Mouse (Mus musculus) thymus, postnatal 25 days (tissue): ENCODE measurements around the gene Gm6268.
A peak's percentile ranks its signal among the peaks of the same experiment; 100 is the strongest.

Experiments used
- DNase-seq: peaks from one replicate; pipeline ENCODE4 v3.0.0; 2022

The Gm6268 gene

GRCm38 (mm10) chrX:36400980-36401379, at the start of gene Gm6268:
Gene Gm6268 (plus strand): TSS chrX:36401280.
- no peak for DNase-seq

- DNase-seq = no peak
These were observed 48.6 kb upstream of the Gm6268 start for GRCm38 (mm10) chrX:36352446-36352845.

DNA sequence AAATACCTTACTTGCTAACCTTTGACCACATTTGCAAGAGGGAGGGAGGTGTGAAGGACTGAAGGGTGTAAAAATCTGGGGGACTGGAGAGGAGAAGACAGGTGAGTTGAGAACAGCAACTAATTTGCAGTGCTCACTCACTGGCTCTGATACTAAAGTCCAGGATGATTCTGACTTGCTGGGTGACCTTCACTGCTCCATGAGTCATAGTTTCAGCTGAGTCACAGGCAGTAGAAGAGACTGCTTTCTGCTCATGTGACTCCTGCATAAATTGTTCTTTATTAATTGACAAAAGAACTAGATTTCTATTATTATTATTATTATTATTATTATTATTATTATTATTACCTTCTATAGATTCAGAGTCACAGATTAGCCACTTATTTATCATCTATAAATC, 15.7 kb upstream of the Gm6268 start:
- no peak for DNase-seq

DNA sequence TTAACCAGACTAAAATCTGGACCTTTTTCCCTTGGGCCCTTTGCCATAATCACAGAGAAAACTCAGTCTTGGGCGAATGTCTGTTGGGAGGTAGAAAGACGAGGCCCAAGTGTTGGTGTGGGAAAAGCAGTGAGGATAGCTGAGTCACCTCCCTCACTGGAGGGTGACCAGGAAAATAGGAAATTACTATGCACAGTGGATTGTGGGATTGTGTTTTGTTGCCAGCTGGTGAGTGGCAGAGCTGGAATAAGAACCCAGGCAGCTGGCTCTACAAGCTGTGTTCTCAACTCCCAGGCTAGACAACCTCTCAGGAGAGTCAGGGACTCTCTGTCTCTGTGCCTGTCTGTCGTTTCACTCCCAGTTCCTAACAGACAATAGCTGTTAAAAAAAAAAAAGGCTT, 11.1 kb upstream of the Gm6268 start:
- no peak for DNase-seq

DNA sequence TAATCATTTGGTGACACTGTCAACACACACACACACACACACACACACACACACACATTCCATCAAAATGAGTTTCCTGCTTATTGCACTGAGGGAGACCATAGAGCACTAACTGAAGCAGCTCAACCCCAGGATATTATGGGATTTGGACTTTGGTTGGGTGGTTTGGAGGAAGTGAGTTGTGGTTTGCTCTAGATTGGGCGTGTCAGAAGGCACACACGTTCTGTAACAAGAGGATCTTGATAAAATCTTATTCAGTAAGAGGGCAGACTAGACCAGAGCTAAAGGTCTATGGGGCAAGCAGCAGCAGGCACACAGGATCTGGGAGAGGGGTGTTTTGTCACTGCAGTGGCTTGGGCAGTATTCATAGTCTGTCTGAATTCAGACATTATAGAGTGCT, 10.6 kb upstream of the Gm6268 start:
- DNase-seq = no peak

DNA sequence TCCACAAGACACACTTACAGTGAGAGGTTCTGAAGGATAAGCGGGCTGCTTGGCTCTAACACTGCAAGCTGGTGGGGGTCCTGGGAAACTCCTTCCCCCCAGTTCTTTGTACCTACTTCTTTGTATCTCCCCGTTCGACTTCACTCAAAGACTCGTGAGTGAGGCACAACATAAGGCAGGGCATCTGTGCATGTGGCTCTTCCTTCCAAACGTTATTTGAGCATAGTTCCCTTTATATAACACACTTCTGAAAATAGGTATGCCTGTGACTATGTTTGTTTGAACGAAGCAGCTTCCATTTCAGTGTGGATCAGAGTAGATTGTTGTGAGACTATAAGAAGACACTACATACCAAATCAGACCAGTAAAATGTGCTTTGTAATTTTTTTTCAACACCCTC, 8.4 kb upstream of the Gm6268 start:
- DNase-seq = no peak

GRCm38 (mm10) chrX:36393279-36393678, 7.8 kb upstream of the Gm6268 start:
- no peak for DNase-seq

DNA sequence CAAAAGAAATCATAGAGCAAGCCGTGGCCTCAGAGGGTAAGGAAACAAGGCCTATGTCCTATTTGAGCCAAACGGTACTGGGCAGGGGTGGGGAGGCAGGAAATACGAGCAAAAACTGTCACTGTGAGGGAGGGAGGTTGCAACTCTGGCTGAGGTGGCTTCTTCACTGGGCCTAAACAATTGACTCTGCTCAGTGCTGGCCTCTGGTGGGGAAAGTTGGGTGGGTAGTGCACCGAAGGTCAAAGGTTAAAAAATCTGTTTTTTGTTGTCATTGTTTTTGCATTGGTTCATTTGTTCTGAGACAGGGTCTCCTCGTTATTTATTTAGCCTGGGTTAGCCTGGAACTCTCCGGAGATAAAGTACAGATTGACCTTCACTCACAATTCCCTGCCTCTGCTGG, 1.2 kb downstream of the Gm6268 start:
- peak; percentile 37 for DNase-seq

GRCm38 (mm10) chrX:36419153-36419552, 18.1 kb downstream of the Gm6268 start:
- no peak for DNase-seq

GRCm38 (mm10) chrX:36434993-36435392, 33.9 kb downstream of the Gm6268 start:
- no peak for DNase-seq

DNA sequence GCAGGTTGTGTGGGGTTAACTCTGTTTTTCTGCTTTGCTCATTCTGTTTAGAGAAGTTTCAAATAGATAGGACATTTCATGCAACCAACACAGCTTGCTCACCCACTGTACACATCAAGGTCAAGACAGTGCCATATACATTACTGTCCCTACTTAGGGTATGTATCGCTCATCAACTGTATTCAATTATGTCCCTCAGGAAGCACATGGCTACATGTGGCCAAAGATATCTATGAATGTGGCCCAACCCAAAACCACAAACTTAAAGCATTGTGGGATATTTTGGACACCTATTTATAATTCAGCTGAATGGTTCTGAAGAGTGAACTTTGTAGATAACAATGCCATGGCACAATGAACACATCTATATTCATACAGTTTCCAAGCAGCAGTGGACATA, 36.9 kb downstream of the Gm6268 start:
- DNase-seq = no peak
